Mouse (Mus musculus) thymus, adult 2 months (tissue): ENCODE data around the gene Tmco4. TPM values are rescaled to one million over a fixed set of nuclear protein-coding genes. Genes with fewer than 3 reads are reported as not detected.

Experiments used
- DNase-seq: peaks from one replicate; pipeline ENCODE4 v3.0.0; 2021
- H3K27ac ChIP-seq: fragments of 200-500 bp; 2 replicates; pipeline ENCODE4 v1.5.1; 2012; ENCODE audit warnings: low read length, control low read depth; ENCODE audit not compliant: control insufficient read depth, insufficient read depth
- H3K27me3 ChIP-seq: fragments of 200-500 bp; 2 replicates; pipeline ENCODE4 v1.6.1; 2012; ENCODE audit warnings: mild to moderate bottlenecking, low read length, moderate library complexity, mixed read lengths; ENCODE audit not compliant: control insufficient read depth, insufficient read depth
- H3K36me3 ChIP-seq: fragments of 200-500 bp; 2 replicates; pipeline ENCODE4 v1.6.1; 2012; ENCODE audit warnings: mild to moderate bottlenecking, low read length, moderate library complexity; ENCODE audit not compliant: control insufficient read depth, insufficient read depth
- H3K4me1 ChIP-seq: fragments of 200-500 bp; replicated peaks from 2 replicates; pipeline ENCODE4 v1.6.1; 2012; ENCODE audit warnings: low read length; ENCODE audit not compliant: control insufficient read depth, insufficient read depth
- H3K4me3 ChIP-seq: fragments of 200-500 bp; 2 replicates; pipeline ENCODE4 v1.5.1; 2012; ENCODE audit warnings: mild to moderate bottlenecking, low read length, control low read depth, moderate library complexity; ENCODE audit not compliant: control insufficient read depth, insufficient read depth
- CTCF ChIP-seq: fragments of 200-500 bp; IDR thresholded peaks from 2 replicates; pipeline ENCODE4 v1.5.1; 2012; ENCODE audit warnings: mild to moderate bottlenecking, control low read depth, low read length, moderate library complexity, borderline replicate concordance; ENCODE audit not compliant: control insufficient read depth, poor library complexity, insufficient read depth; ENCODE audit errors: extremely low read depth
- POLR2A ChIP-seq: fragments of 200-500 bp; IDR thresholded peaks from 2 replicates; pipeline ENCODE4 v1.6.1; 2012; ENCODE audit warnings: mild to moderate bottlenecking, low read length, control low read depth, moderate library complexity; ENCODE audit not compliant: control insufficient read depth, poor library complexity, insufficient read depth; ENCODE audit errors: extremely low read depth
- whole genome bisulfite sequencing: fragments of 180-500 bp; shearing (Covaris S2); methylation state at CpG from one replicate; pipeline ENCODE4 v1.1.7; 2018; 5-methylcytosine and 5-hydroxymethylcytosine counted together
- polyA plus RNA-seq: library from polyadenylated mRNA; depleted of rRNA; stranded (reverse); fragments of >200 nt; gene quantifications from 2 replicates; pipeline ENCODE4 v1.2.3, GENCODE M21; 2012; rRNA removed

Tmco4 gene
- polyA plus RNA-seq, 1 experiment = 30.7 TPM

DNA sequence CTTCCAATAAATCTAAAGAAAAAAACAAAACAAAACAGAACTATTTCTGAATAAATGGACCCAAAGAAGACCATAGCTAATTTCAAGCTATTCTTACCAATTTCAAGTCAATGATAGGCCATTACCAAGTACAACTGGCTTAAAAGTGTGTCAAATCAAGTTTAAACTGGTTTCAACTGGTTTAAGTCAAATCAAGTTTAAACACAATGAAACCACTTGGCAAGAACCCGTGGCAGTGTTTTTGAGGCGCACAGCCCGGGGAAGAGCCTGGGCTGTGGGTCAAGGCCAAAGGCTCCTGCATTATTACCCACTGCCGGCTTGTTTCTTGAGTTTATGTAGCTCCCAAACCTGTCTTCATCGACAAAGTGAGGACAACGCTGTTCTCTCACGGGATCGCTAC, 127.6 kb downstream of the Tmco4 start:
- Histone ChIP-seq H3K4me3 (no peak overlapping the region), H3K27me3 (no peaks in the 10 kb centered on the region), H3K36me3 (peaks cover 11% of the 10 kb centered on the region; the same call in 1 of the 2 replicates), H3K4me1 (no peaks in the 10 kb centered on the region), H3K27ac (no peak overlapping the region)
- DNase-seq = no peak
- WGBS = 98% methylated on average over 8 of the region's 8 CpGs
- no peak for TF ChIP-seq POLR2A
- no peak for TF ChIP-seq CTCF

DNA sequence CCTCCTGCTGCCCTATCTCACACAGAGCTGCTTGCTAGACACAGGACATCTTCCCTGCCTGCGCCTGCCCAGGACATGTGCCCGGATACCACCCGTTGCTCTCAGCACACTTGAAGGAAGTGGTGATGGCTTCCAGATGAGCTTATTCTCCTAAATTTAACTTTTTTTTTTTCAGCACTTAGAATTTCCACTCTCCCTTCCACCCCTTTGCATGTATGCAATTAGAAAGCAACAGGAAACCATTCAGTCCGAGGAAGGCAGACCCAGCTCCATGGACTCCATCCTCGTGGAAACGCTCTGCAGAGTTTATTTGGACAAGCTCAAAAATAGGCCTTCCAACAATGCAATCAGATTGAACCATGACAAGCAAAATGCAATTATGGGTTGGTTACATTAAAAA, 128.9 kb downstream of the Tmco4 start:
- no peak for TF ChIP-seq POLR2A
- no peak for TF ChIP-seq CTCF
- 95% methylated on average over 6 of the region's 6 CpGs for WGBS
- peaks cover 11% of the 10 kb centered on the region; the same call in 1 of the 2 replicates for H3K36me3 ChIP-seq

DNA sequence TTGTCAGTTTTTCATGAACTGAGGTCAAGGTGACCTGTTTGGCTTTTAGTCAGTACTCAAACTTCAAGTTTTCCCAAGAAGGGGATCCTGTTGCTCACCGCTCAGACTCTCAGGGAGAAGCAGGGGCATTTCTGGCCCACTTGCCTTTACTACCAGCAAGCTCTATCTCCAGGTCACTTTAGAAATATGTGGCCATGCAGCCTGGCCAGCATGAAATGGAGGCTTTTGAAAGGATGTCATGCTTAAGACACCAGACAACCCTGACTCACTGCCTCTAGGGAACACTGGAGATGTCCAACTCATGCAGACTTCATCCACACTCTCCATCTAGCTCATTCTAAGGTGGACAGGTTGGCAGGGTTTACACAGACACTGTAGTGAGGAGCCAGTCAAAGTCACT, 132.8 kb downstream of the Tmco4 start:
- Histone ChIP-seq H3K4me3 (no peak overlapping the region), H3K27me3 (no peaks in the 10 kb centered on the region), H3K27ac (no peak overlapping the region), H3K36me3 (peaks cover 11% of the 10 kb centered on the region; the same call in 1 of the 2 replicates), H3K4me1 (no peaks in the 10 kb centered on the region)
- DNase-seq = no peak
- no peak for TF ChIP-seq POLR2A
- no peak for TF ChIP-seq CTCF
- WGBS = 97% methylated on average over 1 of the region's 1 CpGs

More for the DNA sequence above, 128.9 kb downstream of the Tmco4 start:
- no peaks in the 10 kb centered on the region for H3K27me3 ChIP-seq
- H3K4me1 ChIP-seq = no peaks in the 10 kb centered on the region
- no peak overlapping the region for H3K4me3 ChIP-seq
- no peak for DNase-seq
- no peak overlapping the region for H3K27ac ChIP-seq

Other genes starting within 250 kb of the Tmco4 start
- gene Pla2g2c, start 248.1 kb upstream of the Tmco4 start, polyA plus RNA-seq = not detected in 2 replicates
- 1.1 and 2.0 TPM in 2 replicates for gene Ubxn10, start 235.7 kb upstream of the Tmco4 start, polyA plus RNA-seq
- 2.1 and 3.1 TPM in 2 replicates for gene Pla2g2f, start 215.3 kb upstream of the Tmco4 start, polyA plus RNA-seq
- gene Pla2g2d, start 197.2 kb upstream of the Tmco4 start, polyA plus RNA-seq = 35.0 and 54.4 TPM in 2 replicates
- 1.1 and 11.5 TPM in 2 replicates for gene Pla2g5, start 109.4 kb upstream of the Tmco4 start, polyA plus RNA-seq
- gene Gm13030, start 98.9 kb upstream of the Tmco4 start, polyA plus RNA-seq = not detected in 2 replicates
- gene Pla2g2e, start 94.9 kb upstream of the Tmco4 start, polyA plus RNA-seq = 1.1 and 1.6 TPM in 2 replicates
- gene Otud3, start 58.9 kb upstream of the Tmco4 start, polyA plus RNA-seq = 8.9 and 9.5 TPM in 2 replicates
- gene Rnf186, start 5.8 kb upstream of the Tmco4 start, polyA plus RNA-seq = 2.1 and 2.3 TPM in 2 replicates
- not detected in 2 replicates for gene Htr6, start 102.7 kb downstream of the Tmco4 start, polyA plus RNA-seq
- gene Nbl1, start 120.1 kb downstream of the Tmco4 start, polyA plus RNA-seq = 35.7 and 36.3 TPM in 2 replicates
- 38.0 and 65.3 TPM in 2 replicates for gene Minos1, start 158.2 kb downstream of the Tmco4 start, polyA plus RNA-seq
- gene Capzb, start 220.0 kb downstream of the Tmco4 start, polyA plus RNA-seq = 167 and 213 TPM in 2 replicates